Mouse (Mus musculus): ENCODE measurements around the gene Gm5767.
"Not testable (repeated sequence)": the region's sequence is repeated elsewhere in the genome, so short reads cannot be mapped to it uniquely, and the experiment has no call there.

Gm5767 gene

GRCm38 (mm10) chr16:8711998-8712397, 31.4 kb downstream of the Gm5767 start:
- DNase-seq (ENCODE audit: low read depth, low spot score), result no peak

GRCm38 (mm10) chr16:8714851-8715250, 34.3 kb downstream of the Gm5767 start:
- no peak for DNase-seq (ENCODE audit: low read depth, low spot score)

- DNase-seq (ENCODE audit: low read depth, low spot score), result peak; percentile 54
These were observed 35.0 kb downstream of the Gm5767 start for GRCm38 (mm10) chr16:8715513-8716080.

DNA sequence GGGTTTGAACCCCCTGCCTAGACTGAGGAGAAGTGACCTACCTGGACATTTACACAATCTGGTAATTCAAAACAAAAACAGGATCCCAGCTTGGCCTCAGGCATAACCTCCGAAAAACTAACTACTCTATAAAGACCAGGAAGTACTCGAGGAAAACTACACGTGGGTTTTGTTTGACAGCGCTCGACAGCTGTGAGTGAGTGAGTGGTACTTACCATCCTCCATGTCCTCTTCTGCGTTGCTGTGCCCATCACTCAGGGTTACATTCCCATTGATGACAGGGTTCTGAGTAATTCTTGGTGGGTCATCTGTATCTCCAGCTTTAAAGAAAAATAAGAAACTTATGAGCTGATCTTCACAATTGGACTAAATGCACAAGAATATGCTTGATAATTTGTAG, 35.7 kb downstream of the Gm5767 start:
- DNase-seq (ENCODE audit: low read depth, low spot score), result no peak

DNA sequence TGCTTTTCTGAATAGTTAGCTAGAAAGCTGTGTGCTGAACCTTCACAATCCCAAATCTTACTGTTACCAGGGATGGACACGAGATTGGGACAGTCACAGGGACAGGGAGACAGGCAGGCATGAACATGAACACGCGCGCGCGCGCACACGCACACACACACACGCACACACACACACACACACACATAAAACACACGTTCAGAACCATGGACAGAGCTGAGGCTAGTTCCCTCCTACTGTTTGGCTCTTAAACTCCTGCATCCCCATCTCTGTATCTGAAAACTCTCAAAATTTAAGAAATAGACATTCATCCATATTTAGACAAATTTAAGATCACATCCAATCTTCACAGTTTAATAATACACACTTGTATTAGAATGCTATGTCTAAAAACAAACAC, 37.2 kb downstream of the Gm5767 start:
- DNase-seq (ENCODE audit: low read depth, low spot score), result no peak

GRCm38 (mm10) chr16:8720447-8720846, 39.9 kb downstream of the Gm5767 start:
- DNase-seq (ENCODE audit: low read depth, low spot score), result no peak

DNA sequence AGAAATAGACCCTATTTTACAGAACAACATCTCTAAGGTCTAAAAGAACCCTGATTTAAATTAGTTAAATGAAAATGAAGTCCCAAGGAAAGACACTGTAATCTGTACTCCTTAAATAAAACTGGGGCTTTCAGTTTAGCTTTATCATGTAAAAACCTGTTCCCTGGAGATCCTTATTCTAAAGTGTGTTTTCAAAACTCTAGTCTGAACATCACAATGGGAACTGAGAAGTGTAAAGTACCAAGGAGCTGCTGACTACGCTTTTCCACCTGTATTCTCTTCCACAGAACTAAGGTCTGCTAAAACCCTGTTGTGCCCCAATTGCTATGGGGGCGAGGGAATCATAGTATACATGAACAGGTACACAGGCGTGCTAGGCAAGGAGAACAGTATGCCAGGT, 43.5 kb downstream of the Gm5767 start:
- DNase-seq (ENCODE audit: low read depth, low spot score), result peak; percentile 61

GRCm38 (mm10) chr16:8725807-8726206, 45.2 kb downstream of the Gm5767 start:
- no peak for DNase-seq (ENCODE audit: low read depth, low spot score)

GRCm38 (mm10) chr16:8728111-8728748, 47.7 kb downstream of the Gm5767 start:
- peak; percentile 52 for DNase-seq (ENCODE audit: low read depth, low spot score)

DNA sequence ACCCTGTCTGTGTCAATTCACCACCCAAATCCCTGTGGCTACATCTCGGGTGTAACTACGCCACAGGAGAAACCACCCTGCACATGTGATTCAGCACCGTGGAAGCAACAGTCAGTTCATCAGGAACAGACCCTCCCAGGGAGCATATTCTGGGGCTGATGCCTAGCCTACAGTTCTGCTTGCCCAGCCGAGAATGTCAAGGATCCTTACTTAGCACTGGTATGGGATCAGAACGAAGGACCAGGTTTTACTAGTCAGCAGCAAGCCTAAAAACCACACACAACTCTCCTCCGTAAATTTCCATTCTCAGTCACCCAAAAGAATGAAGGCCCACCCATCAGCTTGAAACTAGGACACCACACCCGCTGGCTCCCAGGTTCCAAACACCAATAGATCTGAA, 51.1 kb downstream of the Gm5767 start:
- DNase-seq (ENCODE audit: low read depth, low spot score), result no peak

GRCm38 (mm10) chr16:8732450-8732849, 51.9 kb downstream of the Gm5767 start:
- DNase-seq (ENCODE audit: low read depth, low spot score), result not testable (repeated sequence)

All from ES-CJ7 (cell line).